Mouse (Mus musculus): ENCODE measurements around the gene Dyrk2. TPM values are rescaled to one million over a fixed set of nuclear protein-coding genes. Genes with fewer than 3 reads are reported as not detected.
A peak's percentile ranks its signal among the peaks of the same experiment; 100 is the strongest.

The Dyrk2 gene
- total RNA-seq (2021) (10 to 100 TPM; 25.4 to 46.7 TPM), polyA plus RNA-seq (2012; rRNA removed) (4.4 and 5.3 TPM in 2 replicates)
- long read RNA-seq, full-length matches to known transcripts = 7 of 10 reads
- long read RNA-seq, partial matches to known transcripts = 0 of 10 reads
- long read RNA-seq, other reads (novel, unspliced or antisense) = 3 of 10 reads

DNA sequence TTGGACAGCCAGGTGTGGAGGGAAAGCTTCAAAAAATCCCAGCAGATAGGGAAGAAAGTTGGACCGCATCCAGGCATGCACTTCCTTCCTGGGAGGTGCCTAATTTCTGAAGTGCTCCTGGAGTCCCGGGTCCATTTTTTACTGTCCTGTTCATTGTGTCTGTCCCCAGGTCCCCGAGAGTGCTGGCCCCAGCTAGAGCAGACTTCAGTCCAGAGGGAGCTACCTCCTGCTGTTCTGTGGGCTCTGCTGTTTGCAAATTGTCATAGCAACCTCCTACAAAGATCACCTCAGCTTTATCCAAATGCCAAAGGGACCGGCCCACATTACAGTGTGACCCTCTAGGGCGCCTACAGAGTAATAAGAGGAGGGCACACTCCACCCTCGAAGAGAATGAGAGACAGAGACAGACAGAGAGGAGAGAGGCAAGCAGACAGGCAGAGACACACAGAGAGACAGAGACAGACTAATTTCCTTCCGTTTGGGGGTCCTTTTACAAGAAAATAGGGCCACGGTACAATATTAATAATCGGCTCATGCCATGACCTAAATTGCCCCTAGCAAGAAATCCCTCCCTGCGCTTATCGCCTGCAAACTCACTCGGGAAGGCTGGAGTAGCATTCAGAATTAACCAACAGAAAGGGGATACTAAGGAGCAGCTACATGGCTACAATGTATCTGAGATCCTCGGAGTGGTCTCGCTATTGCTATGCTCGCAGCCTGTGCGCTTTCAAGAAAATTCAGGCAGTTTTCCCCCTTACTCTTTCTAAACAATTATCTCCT is at the start of gene Dyrk2:
Gene Dyrk2 (minus strand): TSS at position 9 of the 780 bp plus-strand sequence.
- peak; percentile 41 for DNase-seq

DNA sequence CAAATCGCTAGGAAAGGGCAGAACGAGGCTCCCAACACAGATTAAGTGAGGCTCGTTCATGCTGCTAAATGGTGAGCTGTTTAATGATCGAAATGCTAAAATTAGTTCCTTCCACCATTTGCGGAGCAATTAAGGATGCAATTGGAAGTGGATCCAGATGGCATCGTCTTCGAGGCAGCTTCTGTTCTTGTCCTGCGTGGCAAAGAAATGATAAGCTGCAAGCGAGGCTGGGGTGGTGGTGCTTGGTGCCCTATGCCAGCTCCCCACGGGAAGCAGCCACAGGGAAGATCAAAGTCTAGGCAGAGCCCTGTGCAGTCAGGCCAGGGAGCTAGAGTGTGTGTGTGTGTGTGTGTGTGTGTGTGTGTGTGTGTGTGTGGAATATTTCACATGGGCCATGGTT is 32.6 kb upstream of the Dyrk2 start:
- no peak for DNase-seq

DNA sequence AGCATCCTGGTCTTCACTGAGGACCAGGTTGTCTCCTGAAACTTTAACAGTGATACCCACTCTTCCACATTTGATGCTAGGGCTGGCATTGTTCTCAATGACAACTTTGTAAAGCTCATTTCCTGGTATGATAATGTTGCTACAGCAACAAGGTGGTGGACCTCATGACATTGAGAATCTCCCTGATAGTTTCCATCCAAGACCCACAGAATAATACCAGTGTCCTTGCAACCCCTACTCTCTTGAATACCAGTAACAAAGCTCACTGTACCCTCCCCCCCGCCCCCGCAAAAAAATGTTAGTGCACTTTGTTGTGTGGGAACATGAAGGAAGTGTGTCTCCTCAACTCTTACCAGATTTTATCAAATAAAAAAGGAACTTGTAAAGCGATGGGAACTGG is 23.6 kb upstream of the Dyrk2 start:
- no peak for DNase-seq

DNA sequence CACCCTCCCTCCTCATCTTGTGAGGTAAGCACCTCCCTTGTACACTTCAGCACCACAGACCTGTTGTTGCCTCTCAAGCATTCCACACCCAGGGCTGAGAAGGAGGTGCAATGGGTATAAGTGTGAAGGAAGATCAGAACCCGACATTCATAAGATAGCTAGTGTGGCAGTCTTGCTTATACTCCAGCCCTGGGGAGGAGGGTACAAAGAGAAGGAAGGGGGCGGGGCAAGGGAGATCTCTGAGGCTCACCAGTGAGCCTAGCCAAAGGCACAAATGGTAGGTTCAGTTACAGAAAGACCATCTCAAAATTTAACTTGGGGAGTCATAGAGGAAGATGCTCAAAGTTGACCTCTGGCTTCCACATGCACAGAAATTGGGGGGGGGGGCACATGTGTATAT is 14.1 kb upstream of the Dyrk2 start:
- DNase-seq = no peak

DNA sequence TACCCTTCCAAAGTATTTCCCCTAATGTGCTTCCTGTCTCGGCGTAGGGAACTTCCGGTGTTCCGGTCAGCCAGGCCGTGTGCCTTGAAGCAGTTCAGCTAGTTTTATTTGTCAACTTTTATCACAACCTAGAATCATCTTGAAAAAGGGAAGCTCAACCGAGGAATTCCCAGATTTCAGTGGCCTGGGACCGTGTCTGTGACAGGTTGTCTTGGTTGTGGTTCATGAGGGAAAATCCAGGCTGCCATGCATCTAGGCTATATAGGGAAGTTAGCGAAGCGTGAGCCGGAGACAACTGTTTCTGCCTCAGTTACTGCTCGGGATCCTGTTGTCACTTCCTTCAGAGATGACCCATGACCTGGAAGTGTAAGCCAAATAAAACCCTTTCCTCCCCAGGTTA is 13.3 kb upstream of the Dyrk2 start:
- no peak for DNase-seq

DNA sequence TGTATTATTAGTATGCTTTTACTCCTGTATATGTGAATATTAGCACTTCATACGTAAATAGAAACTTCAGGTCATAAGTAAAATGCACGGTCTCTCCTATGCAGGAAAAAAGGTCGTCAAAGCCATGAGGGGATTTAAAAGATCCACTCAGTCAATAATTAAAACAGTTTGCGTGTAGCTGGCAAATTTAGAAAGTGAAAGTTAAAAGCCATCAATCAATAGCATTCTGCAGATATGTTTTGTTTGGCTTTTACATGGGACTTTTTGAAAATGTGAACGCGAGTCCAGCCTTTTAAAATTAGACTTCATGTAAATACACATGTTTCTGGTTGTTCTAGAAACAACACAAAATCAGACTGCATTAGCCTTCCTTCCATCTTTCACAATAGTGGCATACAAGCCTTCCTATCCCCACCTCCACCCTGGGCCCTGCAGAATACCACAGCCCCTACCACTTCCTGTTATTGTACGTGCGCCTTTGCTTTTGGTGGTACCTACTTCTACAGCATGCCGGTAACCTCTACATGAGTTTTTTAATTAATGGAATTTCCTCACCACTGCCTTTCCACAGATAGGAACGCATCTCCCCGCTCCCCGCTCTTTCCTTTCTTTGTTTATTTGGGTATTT is 12.4 kb upstream of the Dyrk2 start:
- no peak for DNase-seq

DNA sequence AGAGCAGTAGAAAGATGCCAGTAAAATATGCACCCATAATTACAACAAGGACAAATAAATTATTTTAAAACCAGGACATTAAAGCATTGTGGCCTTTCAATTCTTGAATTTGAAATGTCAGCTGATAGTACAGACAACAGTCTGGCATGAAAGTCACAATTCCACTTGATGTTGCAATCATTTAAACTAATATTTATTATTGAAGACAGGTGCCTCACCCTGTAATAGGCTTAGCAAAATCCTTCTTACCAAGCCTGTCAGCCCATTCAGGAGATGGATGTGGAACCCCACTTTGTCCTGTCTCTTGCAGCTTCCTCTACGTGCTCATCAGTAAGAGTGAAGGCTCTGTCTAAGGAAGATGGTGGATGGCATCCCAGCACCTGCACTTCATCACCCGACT is 10.8 kb upstream of the Dyrk2 start:
- no peak for DNase-seq

DNA sequence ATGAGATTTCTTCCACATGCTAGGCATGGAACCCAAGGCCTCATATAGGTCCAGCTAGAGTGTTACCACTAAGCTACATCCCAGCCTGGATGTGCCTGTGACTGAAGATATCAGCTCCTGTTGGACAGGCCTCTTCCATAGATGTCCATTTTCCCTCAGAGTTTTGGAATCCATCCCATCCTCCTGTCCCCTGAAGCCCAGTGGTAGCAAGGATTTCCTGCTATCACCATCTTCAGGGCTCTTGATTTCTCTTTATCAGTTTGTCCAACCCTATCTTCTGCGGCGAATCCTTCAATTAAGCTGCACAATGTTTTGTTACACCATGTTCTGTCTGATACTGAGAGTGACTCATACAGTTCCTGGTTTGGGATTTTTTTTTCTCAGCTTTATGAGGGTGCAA is 2.2 kb upstream of the Dyrk2 start:
- no peak for DNase-seq

DNA sequence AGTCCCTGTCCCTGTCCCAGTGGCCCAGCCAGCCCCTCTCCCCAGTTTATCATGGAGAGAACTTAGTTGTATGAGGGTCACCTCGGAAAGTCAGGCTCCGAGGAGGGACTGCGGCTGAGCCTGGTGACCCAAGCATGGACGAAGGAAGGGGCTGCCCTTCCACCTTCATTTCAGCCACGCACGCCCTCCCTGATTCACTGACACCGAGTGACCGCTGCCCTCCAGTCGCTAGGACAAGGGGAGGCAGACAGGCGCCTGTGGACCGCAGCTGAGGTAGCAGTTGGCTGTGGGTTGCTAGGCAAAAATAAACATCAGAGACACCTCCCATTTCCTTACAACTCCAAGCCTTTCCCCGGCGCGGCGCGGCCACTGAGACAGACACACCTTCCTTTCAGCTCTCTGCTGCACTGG is 413 bp downstream of the Dyrk2 start:
- DNase-seq = peak; percentile 82

DNA sequence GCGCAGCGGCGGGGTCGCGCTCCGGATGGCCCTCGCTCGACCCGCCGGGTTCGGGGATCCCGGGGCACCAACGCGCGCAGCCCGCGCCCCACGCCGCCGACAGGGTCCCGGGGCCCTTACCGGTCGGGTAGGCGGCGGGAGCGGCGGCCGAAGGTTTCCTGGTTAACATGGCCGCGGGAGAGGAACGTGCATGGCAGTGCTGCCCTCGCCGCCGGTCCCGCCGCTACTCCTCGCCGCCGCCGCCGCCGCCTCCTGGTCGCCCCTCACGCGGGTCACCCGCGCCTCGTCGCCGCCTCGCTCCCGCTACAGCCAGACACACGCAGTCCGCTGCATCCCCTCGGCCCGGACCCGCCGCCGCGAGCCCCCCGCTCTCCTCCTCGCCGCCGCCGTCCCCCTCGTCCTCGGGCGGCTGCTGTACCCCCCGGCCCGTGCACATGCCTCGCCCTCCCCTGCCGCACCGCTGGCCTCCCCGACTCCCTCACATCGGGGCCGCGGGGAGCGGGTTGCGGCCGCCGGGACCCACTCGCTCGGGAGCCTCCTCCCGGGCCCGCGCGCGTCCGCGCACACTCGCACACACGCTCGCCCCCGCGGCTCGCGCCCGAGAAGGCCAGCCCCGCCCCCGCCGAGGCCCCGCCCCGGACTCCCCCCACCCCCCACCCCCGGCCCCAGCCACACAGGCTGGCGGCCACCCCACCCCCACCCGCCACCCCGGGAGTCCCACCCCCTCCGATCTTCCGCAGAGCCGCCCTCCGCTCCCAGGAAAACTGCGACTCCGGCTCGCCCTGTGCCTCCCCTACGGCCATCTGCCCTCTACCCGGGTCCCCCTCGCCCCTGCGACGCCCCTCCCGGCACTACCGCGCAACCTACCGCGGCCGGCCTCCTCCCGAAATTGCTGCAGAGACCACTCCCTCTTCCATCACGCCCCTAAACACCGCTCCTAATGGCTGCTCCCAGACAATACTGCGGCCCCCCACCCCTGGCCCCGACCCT is 1.1 kb downstream of the Dyrk2 start:
- peak; percentile 91 for DNase-seq

DNA sequence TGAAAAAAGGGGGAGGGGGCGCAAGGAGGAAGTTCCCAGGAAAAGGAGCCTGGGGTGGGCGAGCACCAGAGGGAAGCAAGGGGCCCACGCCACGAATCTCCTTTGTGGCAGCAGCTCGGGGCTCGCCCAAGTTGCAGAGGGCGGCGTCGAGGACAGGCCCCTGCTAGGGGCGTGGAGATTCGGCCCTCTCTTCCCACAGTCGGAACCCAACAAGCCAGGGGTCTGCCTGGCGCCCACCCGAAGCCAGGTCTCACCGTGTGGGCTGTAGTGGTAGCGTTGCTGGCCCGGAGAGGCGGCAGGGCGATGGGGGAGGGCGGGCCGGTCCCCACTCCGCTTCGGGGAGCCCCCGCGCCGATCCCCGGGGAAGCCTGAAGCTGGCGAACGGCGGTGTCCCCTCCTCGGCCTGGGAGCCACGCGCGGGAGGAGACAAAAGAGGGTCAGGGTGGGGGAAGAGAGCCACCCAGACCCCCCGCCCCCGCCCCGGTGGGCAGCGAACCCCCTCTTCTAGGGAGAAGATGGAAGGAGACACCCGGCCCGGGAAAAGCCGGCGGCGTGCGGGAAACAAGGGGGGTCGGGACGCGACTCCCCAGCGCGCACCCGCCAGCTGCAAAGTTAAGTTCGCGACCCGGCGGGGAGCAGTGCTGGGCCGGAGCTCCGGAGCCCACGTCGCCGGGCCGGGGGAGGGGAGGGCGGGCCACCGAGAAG is 2.0 kb downstream of the Dyrk2 start:
- peak; percentile 58 for DNase-seq

DNA sequence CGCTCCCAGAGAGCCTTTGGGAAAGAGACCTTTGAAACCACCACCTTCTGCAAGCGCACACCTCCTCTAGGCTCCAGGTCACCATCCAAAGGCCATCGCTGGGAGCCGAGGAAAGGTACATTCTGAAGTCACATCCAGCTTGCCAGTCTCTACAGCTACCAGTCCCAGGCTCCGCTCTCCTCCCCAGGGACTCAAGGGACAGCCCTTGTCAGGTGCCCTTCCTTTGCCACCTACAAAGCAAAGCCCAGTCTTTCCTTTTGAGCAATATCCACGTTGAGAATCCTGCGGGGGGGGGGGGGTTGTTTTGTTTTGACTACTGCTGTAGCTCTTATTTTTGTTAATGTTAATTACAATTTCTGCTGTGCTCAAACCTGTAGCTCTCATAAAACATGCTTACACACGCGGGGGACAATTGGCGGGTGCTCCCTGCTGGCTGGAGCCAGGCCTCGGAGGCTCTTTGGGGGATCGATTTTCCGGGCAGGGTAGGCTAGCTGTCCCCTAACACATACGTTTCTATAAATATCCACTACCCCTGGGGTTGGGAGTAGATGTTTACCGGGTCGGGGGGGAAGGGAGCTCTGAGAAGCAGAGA is 2.6 kb downstream of the Dyrk2 start:
- DNase-seq = no peak

DNA sequence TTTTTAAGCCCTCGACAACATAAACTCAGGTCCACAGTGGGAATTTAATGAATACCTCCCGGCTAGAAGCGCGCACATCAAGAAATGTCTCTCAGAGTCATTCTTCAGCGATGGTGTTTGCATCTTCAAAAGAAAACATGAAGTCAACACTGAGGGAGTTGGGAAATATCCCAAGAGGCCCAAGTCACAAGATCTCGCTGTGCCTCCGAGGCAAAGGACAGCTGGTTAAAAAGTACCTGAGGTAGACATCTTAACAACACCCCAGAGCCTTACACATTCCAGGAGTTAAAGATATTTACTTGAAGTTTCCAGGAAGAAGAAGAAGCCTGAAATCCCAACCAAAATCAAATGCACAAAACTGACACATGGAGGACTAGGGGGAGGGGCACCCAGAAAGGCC is 5.0 kb downstream of the Dyrk2 start:
- DNase-seq = no peak

DNA sequence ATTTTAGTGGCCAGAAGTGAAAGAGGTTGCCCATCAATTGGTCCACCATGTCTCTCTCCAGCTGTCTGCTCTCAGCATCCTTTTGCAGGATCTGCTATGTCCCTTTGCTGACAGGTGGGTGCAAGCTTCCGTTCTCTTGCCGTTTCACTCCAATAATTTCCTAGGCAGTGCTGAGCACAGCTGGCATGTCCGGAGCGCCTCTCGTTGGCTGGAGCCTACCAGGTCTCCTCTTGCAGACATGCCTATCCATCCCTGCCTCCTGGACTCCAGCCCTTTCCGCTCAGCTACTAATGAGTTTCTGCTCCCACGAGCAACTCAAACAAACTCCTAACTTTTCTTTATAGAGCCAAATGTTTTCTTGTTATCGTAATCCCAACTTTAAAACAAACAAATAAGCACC is 6.4 kb downstream of the Dyrk2 start:
- no peak for DNase-seq

DNA sequence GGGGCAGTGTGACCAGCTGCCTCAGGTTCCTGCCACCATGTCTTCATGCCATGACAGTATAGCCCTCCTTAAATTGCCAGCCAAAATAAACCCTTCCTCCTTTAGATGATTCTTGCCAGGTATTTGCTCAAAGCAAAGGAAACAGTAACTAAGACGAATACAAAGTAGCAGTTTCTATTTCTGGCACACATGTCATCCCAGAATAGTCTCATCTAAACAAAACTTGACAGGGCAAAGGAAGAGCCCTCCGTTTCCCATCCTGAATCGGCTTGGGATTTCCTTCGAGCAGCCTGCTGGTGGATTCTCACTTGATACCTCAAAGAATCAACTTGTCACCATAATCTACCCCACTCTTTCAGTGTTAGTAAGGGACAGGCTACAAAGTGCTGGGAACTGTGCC is 7.8 kb downstream of the Dyrk2 start:
- no peak for DNase-seq

DNA sequence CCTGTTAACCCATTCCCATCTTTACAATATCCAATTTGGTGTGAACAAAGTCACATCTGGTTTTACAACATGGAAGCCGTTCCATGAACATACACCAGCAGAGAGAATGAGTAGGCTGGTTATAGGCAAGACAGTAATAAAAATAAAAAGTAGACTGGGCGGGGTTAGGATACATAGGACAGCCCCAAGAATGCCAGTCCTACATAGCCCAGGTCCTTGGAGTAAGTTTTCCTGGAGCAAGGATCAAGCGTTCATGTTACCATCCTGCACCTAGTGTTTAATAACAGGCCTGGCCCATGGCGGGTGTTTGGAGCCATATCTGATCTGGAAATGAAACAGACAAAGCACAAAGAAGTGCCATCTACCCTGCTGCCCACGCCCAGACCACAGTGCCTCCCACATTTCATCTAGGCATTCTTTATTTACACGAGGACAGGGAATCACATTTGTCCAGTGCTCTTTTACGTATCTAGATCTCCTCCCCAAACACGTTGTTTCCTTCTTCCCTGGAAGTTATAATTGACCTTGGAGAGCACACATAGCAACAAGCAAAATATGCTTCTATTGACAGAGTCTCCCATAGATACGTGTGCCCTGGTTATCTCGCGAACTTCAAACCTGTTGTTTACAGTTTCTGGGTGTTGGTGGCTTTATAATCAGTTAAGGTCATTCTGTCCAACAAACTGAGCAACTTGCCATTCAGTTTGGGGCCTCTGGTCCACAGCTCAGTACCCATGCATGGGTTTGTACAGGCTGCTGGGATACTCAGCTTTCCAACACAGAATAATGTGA is 8.6 kb downstream of the Dyrk2 start:
- DNase-seq = no peak

DNA sequence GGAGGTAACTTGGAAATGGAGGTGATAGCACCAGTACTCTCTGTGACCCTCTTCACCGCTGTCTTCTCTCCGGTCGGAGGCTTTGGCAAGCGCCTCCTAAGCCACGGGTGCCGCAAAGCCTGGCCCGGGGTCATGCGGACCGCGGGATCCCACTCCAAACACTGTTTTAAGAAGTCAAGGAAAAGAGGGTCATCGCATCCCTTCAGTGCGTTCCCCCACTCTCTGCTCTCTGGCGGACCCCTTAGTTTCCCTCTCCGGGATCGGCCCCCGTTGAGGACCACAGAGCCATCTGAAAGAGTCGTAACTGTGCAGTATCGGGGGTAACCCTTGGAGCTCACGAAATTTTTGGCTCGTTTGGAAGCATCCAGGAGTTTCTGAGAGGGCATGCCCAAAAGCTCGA is 10.4 kb downstream of the Dyrk2 start:
- no peak for DNase-seq

DNA sequence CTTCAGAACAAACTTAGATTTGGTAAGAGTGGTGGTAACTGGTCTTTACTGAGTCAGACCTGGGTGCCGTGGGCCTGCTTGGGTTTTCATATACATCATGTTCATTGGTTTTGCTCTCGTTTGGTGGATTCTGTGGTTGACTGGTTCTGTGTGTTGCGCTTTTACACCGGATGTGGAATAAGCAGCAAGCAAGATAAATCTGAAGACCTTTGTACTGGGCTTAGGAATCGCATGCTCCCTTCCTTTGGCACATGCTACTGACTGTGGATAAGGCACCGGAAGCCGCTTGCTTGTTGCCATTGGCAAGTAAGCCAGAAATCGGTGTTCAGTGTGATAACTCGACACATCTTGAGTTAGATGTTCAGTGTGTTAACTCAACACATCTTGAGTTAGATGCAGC is 15.4 kb downstream of the Dyrk2 start:
- no peak for DNase-seq

DNA sequence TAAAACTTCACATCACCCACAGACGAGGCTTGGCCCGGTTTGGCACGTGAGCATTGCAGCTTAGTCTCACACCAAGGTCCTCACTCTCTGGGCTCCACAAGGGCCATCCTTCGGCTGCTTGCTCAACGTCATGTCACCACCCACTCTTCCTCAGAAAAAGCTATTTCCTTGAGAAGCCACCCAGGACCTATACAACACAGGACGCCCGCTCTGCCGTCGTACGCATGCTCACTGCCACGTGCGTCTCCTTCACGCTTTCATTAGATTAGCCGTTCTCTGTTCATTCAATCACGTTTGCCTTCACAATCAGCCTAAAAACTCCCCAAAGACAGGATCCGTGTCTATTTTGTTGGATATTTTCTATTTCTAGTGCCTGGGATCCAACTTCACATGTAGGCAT is 17.5 kb downstream of the Dyrk2 start:
- DNase-seq = no peak

DNA sequence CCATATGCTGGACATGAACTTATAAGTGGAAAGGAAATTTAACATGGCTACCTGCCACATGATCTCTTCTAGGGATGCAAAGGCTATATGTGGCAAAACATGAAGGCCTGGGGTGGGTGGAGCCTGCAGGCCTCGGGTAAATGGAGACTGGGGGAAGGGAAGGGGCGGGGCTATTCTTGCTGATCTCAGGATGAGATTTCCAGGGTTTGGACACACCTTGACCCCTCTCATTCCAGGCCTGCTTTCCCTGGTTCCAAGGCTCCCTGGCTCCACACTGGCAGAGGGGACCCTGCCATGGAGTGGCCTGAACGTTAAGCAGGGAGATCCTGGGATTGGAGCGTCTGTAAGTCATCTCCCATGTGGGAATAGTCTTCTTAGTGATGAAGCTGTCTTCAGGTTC is 21.5 kb downstream of the Dyrk2 start:
- DNase-seq = no peak
